25 mouse cellular contexts compared by ENCODE assay signal in genomic region chr13:40910047-40910446, GRCm38 (mm10). TPM values are rescaled to one million over a fixed set of nuclear protein-coding genes. Genes with fewer than 3 reads are reported as not detected.
DNase-seq lines count a peak whose midpoint lies in the region; ATAC-seq and TF ChIP-seq lines count a peak whose summit lies in the region.
"Had no signal": no experiment of that assay in that cellular context is flagged by ENCODE, and none has a peak within 500 bp of the region (broad histone marks: within the 10 kb centered on the region; RNA-seq: fewer than 3 reads in every experiment).

No protein-coding gene starts in this region.

- no peaks in the 10 kb centered on the region for H3K27me3 ChIP-seq in kidney, postnatal 0 days (ENCODE audit: insufficient read depth, low read length)
- no peaks in the 10 kb centered on the region for H3K27me3 ChIP-seq in lung, postnatal 0 days (replicated peaks; ENCODE audit: insufficient read depth, low read length)
- H3K27me3 ChIP-seq in MEL (ENCODE audit: control insufficient read depth in 1 of 2, insufficient read depth in 2 of 2, low read length in 2 of 2), result no peaks in the 10 kb centered on the region
- no peaks in the 10 kb centered on the region for H3K27me3 ChIP-seq in stomach, postnatal 0 days (ENCODE audit: control insufficient read depth, insufficient read depth, low read length)
- H3K27me3 ChIP-seq: embryonic facial prominence, embryonic 15.5 days; hindbrain, embryonic 12.5 days had no signal

- no peak overlapping the region for H3K9ac ChIP-seq in kidney, postnatal 0 days (ENCODE audit: low read depth, low read length)
- no peak overlapping the region for H3K9ac ChIP-seq in lung, postnatal 0 days (replicated peaks; ENCODE audit: low read depth)
- H3K9ac ChIP-seq in MEL (ENCODE audit: control insufficient read depth, low read depth, low read length, poor library complexity, severe bottlenecking), result no peak overlapping the region
- no peak overlapping the region for H3K9ac ChIP-seq in stomach, postnatal 0 days (ENCODE audit: low read length)
- H3K9ac ChIP-seq: embryonic facial prominence, embryonic 15.5 days; hindbrain, embryonic 12.5 days had no signal

- peaks cover 5% of the 10 kb centered on the region; the same call in 1 of the 2 replicates for H3K4me1 ChIP-seq in kidney, postnatal 0 days (replicated peaks; ENCODE audit: insufficient read depth, low read length)
- H3K4me1 ChIP-seq in lung, postnatal 0 days (ENCODE audit: insufficient read depth, low read depth, low read length), result no peaks in the 10 kb centered on the region; the same call in 1 of the 2 replicates
- peaks cover 17 to 36% of the 10 kb centered on the region in 2 experiments for H3K4me1 ChIP-seq in MEL (ENCODE audit: control insufficient read depth in 1 of 2, insufficient read depth in 2 of 2, low read length in 2 of 2)
- H3K4me1 ChIP-seq in stomach, postnatal 0 days (replicated peaks; ENCODE audit: control insufficient read depth, insufficient read depth), result no peaks in the 10 kb centered on the region
- H3K4me1 ChIP-seq: hindbrain, embryonic 12.5 days had no signal

- H3K4me2 ChIP-seq in kidney, postnatal 0 days (ENCODE audit: low read length), result no peak overlapping the region
- no peak overlapping the region for H3K4me2 ChIP-seq in lung, postnatal 0 days (replicated peaks; ENCODE audit: low read depth, low read length)
- H3K4me2 ChIP-seq in stomach, postnatal 0 days (replicated peaks; ENCODE audit: low read depth), result no peak overlapping the region
- H3K4me2 ChIP-seq: embryonic facial prominence, embryonic 15.5 days; hindbrain, embryonic 12.5 days had no signal

- no peak for TF ChIP-seq POLR2A in MEL (IDR thresholded peaks at IDR 0.05; ENCODE audit: control insufficient read depth in 1 of 2, insufficient read depth in 1 of 2, low read depth in 1 of 2, low read length in 2 of 2, poor library complexity in 1 of 2)

- H3K36me3 ChIP-seq in kidney, postnatal 0 days (ENCODE audit: insufficient read depth, low read length), result no peaks in the 10 kb centered on the region
- H3K36me3 ChIP-seq in lung, postnatal 0 days (ENCODE audit: insufficient read depth, low read length), result no peaks in the 10 kb centered on the region
- peaks cover 0 to 32% of the 10 kb centered on the region in 2 experiments; a peak in 2 of 4 replicates for H3K36me3 ChIP-seq in MEL (ENCODE audit: control insufficient read depth in 1 of 2, insufficient read depth in 2 of 2, low read length in 2 of 2)
- H3K36me3 ChIP-seq in stomach, postnatal 0 days (ENCODE audit: control insufficient read depth, insufficient read depth, low read length), result no peaks in the 10 kb centered on the region
- H3K36me3 ChIP-seq: embryonic facial prominence, embryonic 15.5 days; forebrain, embryonic 10.5 days; heart, embryonic 10.5 days; hindbrain, embryonic 12.5 days had no signal

- no peak for DNase-seq in kidney, postnatal 0 days (ENCODE audit: low spot score)
- no peak for DNase-seq in kidney, postnatal 4 days
- no peak for DNase-seq in lung, postnatal 0 days (ENCODE audit: low spot score)
- DNase-seq in lung, postnatal 14 days, result no peak
- DNase-seq in MEL (ENCODE audit: low read depth, low spot score), result peak; percentile 48
- DNase-seq in stomach, postnatal 0 days (ENCODE audit: low spot score), result no peak
- DNase-seq in urinary bladder, postnatal 25 days (ENCODE audit: low spot score), result no peak
- DNase-seq in T-cell, adult 2 months (ENCODE audit: low spot score), result no peak
- DNase-seq: adrenal gland, adult 8-10 months; adrenal gland, postnatal 36 days; B cell, adult 2 months; cerebellum, adult 8-10 months; cerebellum, postnatal 14 days; embryo, embryonic 11 days; heart, adult 18-20 months; heart, postnatal 10 days; heart, postnatal 4 days had no signal

- no peak overlapping the region for H3K27ac ChIP-seq in kidney, postnatal 0 days
- no peak overlapping the region for H3K27ac ChIP-seq in lung, postnatal 0 days (ENCODE audit: low read length)
- H3K27ac ChIP-seq in MEL (ENCODE audit: control insufficient read depth, low read depth, low read length), result peak overlapping the region; percentile 83
- H3K27ac ChIP-seq in stomach, postnatal 0 days (replicated peaks), result no peak overlapping the region
- H3K27ac ChIP-seq: embryonic facial prominence, embryonic 15.5 days; forebrain, embryonic 10.5 days; heart, embryonic 10.5 days; hindbrain, embryonic 12.5 days had no signal

- no peaks in the 10 kb centered on the region for H3K79me2 ChIP-seq in MEL (ENCODE audit: control insufficient read depth, insufficient read depth, low read length, poor library complexity)

- no peak for ATAC-seq in kidney, postnatal 0 days (replicated peaks; ENCODE audit: low FRiP score, low read depth)
- ATAC-seq in lung, postnatal 0 days, result no peak
- no peak for ATAC-seq in stomach, postnatal 0 days (ENCODE audit: low FRiP score, low TSS enrichment)
- ATAC-seq: CD4-positive, CD25-positive, alpha-beta regulatory T cell, adult 4 months; forebrain, embryonic 14.5 days; hindbrain, embryonic 16.5 days had no signal

- H3K4me3 ChIP-seq in kidney, postnatal 0 days (replicated peaks; ENCODE audit: low read depth, low read length), result no peak overlapping the region
- no peak overlapping the region for H3K4me3 ChIP-seq in lung, postnatal 0 days (ENCODE audit: low read depth, low read length)
- H3K4me3 ChIP-seq in MEL (ENCODE audit: control insufficient read depth in 1 of 2, insufficient read depth in 1 of 2, low read depth in 2 of 2, low read length in 2 of 2), result no peak overlapping the region
- no peak overlapping the region for H3K4me3 ChIP-seq in stomach, postnatal 0 days (ENCODE audit: low read depth, low read length)
- H3K4me3 ChIP-seq: embryonic facial prominence, embryonic 15.5 days; erythroblast, embryonic 14.5 days; forebrain, embryonic 10.5 days; heart, embryonic 10.5 days; hindbrain, embryonic 12.5 days had no signal

- WGBS in kidney, postnatal 0 days, result 96% methylated on average over 6 of the region's 6 CpGs
- WGBS in lung, postnatal 0 days, result 94% methylated on average over 6 of the region's 6 CpGs
- 95% methylated on average over 6 of the region's 6 CpGs for WGBS in stomach, postnatal 0 days

- TF ChIP-seq EP300 in lung, postnatal 0 days (IDR thresholded peaks at IDR 0.05), result no peak
- no peak for TF ChIP-seq EP300 in MEL (IDR thresholded peaks at IDR 0.05; ENCODE audit: low read depth in 1 of 2, low read length in 2 of 2)
- TF ChIP-seq EP300 in stomach, postnatal 0 days (optimal IDR thresholded peaks at IDR 0.05), result no peak

- H3K9me3 ChIP-seq in kidney, postnatal 0 days (replicated peaks; ENCODE audit: low read length), result no peaks in the 10 kb centered on the region
- H3K9me3 ChIP-seq in lung, postnatal 0 days (ENCODE audit: low read length), result no peaks in the 10 kb centered on the region
- H3K9me3 ChIP-seq in MEL (replicated peaks; ENCODE audit: insufficient read depth, low read length), result no peaks in the 10 kb centered on the region
- no peaks in the 10 kb centered on the region for H3K9me3 ChIP-seq in stomach, postnatal 0 days (ENCODE audit: control insufficient read depth, low read length)
- H3K9me3 ChIP-seq: embryonic facial prominence, embryonic 15.5 days; forebrain, embryonic 10.5 days; heart, embryonic 10.5 days; hindbrain, embryonic 12.5 days had no signal

- TF ChIP-seq RAD21 in MEL (IDR thresholded peaks at IDR 0.05; ENCODE audit: low read depth, low read length), result peak; percentile 24

- TF ChIP-seq CTCF in kidney, postnatal 0 days (IDR thresholded peaks at IDR 0.05; ENCODE audit: low read depth), result peak; percentile 25; the same call in 1 of the 2 replicates
- peak; percentile 33 for TF ChIP-seq CTCF in lung, postnatal 0 days (IDR thresholded peaks at IDR 0.05)
- TF ChIP-seq CTCF in MEL (IDR thresholded peaks at IDR 0.05 in 2 of 3, conservative IDR thresholded peaks at IDR 0.05 in 1 of 3; ENCODE audit: control insufficient read depth in 1 of 3, insufficient read depth in 1 of 3, low read depth in 2 of 3, low read length in 3 of 3, poor library complexity in 1 of 3, severe bottlenecking in 1 of 3), result peak; percentile 14 to 39 (median 24); a peak in 3 of 6 replicates
- peak; percentile 16; the same call in 1 of the 2 replicates for TF ChIP-seq CTCF in stomach, postnatal 0 days (IDR thresholded peaks at IDR 0.05; ENCODE audit: low read depth)

TF ChIP-seq in MEL, 35 proteins besides CTCF, POLR2A, EP300 and RAD21:
- TF ChIP-seq CHD1 (IDR thresholded peaks at IDR 0.05; ENCODE audit: low read depth, low read length) (no peak), SMC3 (IDR thresholded peaks at IDR 0.05; ENCODE audit: low read depth, low read length) (peak; percentile 26), GABPA (IDR thresholded peaks at IDR 0.05; ENCODE audit: low read depth, low read length) (no peak), ZC3H11A (IDR thresholded peaks at IDR 0.05; ENCODE audit: low read depth, low read length) (0 out of 2 replicates have a peak, but pooled peaks have one; percentile 10)

RNA-seq across cellular contexts. Expression of gene Gcnt2, which starts 50.5 kb away (rescaled TPM):
- 7.1 and 7.3 TPM in 2 replicates for polyA plus RNA-seq in kidney, postnatal 0 days (2015; fragmentation: Nextera tagmentation; extraction: Ambion mirVana)
- 10.8 and 10.9 TPM in 2 replicates for polyA plus RNA-seq in lung, postnatal 0 days (2015; fragmentation: Nextera tagmentation; extraction: Ambion mirVana)
- total RNA-seq in MEL (2012; rRNA removed), result 0.04 TPM in 1 of 2 replicates, not detected in the other
- polyA plus RNA-seq in MEL (2012; ENCODE audit: insufficient read depth in 1 of 2, insufficient read length in 2 of 2, low read depth in 1 of 2, low replicate concordance in 2 of 2, missing spikeins in 1 of 2), result under 1 TPM in 1 of 2 experiments, not detected in 1; 0.03 TPM
- polyA plus RNA-seq in stomach, postnatal 0 days (2015; fragmentation: Nextera tagmentation; extraction: Ambion mirVana), result 5.7 and 6.4 TPM in 2 replicates
- polyA plus RNA-seq: erythroblast, embryonic 14.5 days had no signal
